Mouse (Mus musculus) embryonic facial prominence, embryonic 14.5 days (tissue): Measurements from ENCODE around the gene Ttc28. TPM values are rescaled to one million over a fixed set of nuclear protein-coding genes. Genes with fewer than 3 reads are reported as not detected.

Source experiments
- ATAC-seq: fragments of 200-750 bp; cut with Nextera tagmentation; 2 replicates; pipeline ENCODE4 v1.8.0; 2017; ENCODE audit warnings: low read depth, moderate number of reproducible peaks, moderate TSS enrichment
- DNase-seq: peaks from one replicate; pipeline ENCODE4 v3.0.0-alpha.2; 2015; ENCODE audit warnings: low spot score
- H3K27ac ChIP-seq: fragments of 300-500 bp; sonication (generic); replicated peaks from 2 replicates; pipeline ENCODE4 v1.5.1; 2014; ENCODE audit warnings: low read depth, mild to moderate bottlenecking, low read length, moderate library complexity
- H3K27me3 ChIP-seq: fragments of 300-500 bp; sonication (generic); replicated peaks from 2 replicates; pipeline ENCODE4 v1.6.1; 2014; ENCODE audit warnings: low read length; ENCODE audit not compliant: control insufficient read depth, insufficient read depth
- H3K36me3 ChIP-seq: fragments of 300-500 bp; sonication (generic); 2 replicates; pipeline ENCODE4 v1.6.1; 2014; ENCODE audit warnings: low read length, mixed read lengths; ENCODE audit not compliant: control insufficient read depth, insufficient read depth
- H3K4me1 ChIP-seq: fragments of 300-500 bp; sonication (generic); 2 replicates; pipeline ENCODE4 v1.6.1; 2014; ENCODE audit warnings: antibody characterized with exemption, low read length; ENCODE audit not compliant: control insufficient read depth, insufficient read depth
- H3K4me2 ChIP-seq: fragments of 300-500 bp; sonication (generic); 2 replicates; pipeline ENCODE4 v1.6.1; 2014; ENCODE audit warnings: low read depth, mild to moderate bottlenecking, low read length, moderate library complexity, mixed read lengths
- H3K4me3 ChIP-seq: fragments of 300-500 bp; sonication (generic); 2 replicates; pipeline ENCODE4 v1.5.1; 2014; ENCODE audit warnings: low read depth, mild to moderate bottlenecking, low read length
- H3K9ac ChIP-seq: fragments of 300-500 bp; sonication (generic); 2 replicates; pipeline ENCODE4 v1.6.1; 2014; ENCODE audit warnings: low read depth, mild to moderate bottlenecking, low read length, moderate library complexity, mixed read lengths
- H3K9me3 ChIP-seq: fragments of 300-500 bp; sonication (generic); 2 replicates; pipeline ENCODE4 v1.6.1; 2016; ENCODE audit warnings: low read length; ENCODE audit not compliant: control insufficient read depth
- WGBS: fragments of 180-500 bp; shearing (Covaris S2); extraction: QIAGEN DNeasy Blood & Tissue Kit; methylation state at CpG from one replicate; pipeline ENCODE4 v1.1.7; 2014; 5-methylcytosine and 5-hydroxymethylcytosine counted together
- polyA plus RNA-seq: library from polyadenylated mRNA; unstranded; fragments of >200 nt; fragmentation: Nextera tagmentation; extraction: Ambion mirVana; gene quantifications from 2 replicates; pipeline ENCODE4 v1.2.1, GENCODE M21; 2014

Gene Ttc28
- polyA plus RNA-seq, 1 experiment from 2014 or later = 17.4 TPM

DNA sequence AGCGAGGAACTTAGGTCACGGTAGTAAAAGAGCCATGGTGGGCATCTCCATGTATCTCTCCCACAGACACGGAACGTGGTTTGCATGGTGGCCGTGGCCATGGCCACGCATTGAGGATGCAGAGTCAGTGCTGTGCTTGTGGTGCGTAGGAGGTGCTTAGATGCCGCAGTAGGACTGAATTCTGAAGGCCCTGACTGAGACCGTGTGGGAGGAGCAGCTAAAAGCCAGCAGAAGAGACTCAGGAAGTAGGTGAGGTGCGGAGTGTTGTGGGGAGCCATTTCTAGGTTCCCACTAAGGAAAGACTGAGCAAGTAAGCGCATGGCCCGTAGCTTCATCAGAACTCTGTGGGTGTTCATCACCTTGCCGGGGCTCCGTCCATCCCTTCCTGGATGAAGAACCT, 271.0 kb downstream of the Ttc28 start:
- Histone ChIP-seq H3K4me2 (no peak overlapping the region), H3K9ac (no peak overlapping the region), H3K9me3 (no peaks in the 10 kb centered on the region), H3K36me3 (no peaks in the 10 kb centered on the region), H3K27me3 (no peaks in the 10 kb centered on the region), H3K4me3 (no peak overlapping the region), H3K27ac (no peak overlapping the region), H3K4me1 (peaks cover 20% of the 10 kb centered on the region)
- ATAC-seq = no peak
- 95% methylated on average over 14 of the region's 14 CpGs for WGBS
- no peak for DNase-seq

DNA sequence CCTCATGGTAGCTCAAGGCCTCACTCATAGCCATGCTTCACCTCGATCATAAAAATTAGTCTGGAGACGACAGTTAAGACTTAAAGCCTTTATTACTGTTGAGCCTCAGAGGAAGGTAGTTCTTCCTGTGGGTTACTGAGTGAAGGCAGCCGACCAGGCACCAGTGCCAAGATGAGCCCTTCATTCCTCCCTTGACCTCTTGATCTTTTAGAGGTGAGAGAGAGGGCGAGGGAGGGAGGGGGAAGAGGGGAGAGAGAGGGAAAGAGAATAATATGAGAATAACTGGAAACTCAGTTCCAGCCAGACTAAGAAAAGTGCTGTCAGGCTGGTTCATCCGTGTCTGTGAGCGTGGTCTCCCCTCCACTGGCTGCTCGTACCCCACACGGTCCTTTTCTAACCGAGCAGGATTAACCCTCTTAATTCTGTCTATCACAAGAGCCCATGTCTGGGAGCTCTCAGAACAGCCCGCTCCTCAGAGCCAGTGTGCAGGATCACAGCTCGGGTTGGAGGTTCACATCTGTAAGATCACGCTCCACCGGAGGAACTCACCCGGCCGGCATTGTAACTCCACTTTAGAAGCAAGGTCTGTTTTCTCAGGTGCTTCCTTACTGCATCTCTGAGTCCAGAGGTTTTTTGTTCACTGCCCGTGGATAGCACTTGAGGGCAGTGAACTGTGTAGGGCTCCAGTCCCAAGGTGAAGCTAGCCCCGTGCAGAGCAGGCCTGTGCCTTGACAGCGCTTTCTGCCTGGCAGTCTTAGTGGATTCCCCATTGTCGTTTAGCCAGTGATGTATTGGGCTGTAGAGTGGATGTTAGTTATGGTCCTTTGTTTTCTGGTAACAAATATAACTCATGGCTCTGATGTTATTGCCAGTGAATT, 272.5 kb downstream of the Ttc28 start:
- H3K4me1 ChIP-seq = peaks cover 22% of the 10 kb centered on the region
- WGBS = 30% methylated on average over 19 of the region's 19 CpGs
- no peak overlapping the region for H3K4me3 ChIP-seq
- no peak overlapping the region for H3K27ac ChIP-seq
- no peak overlapping the region for H3K9ac ChIP-seq
- ATAC-seq (no peak), DNase-seq (no peak)
- no peaks in the 10 kb centered on the region for H3K27me3 ChIP-seq
- no peaks in the 10 kb centered on the region for H3K36me3 ChIP-seq
- H3K9me3 ChIP-seq = no peaks in the 10 kb centered on the region
- no peak overlapping the region for H3K4me2 ChIP-seq

DNA sequence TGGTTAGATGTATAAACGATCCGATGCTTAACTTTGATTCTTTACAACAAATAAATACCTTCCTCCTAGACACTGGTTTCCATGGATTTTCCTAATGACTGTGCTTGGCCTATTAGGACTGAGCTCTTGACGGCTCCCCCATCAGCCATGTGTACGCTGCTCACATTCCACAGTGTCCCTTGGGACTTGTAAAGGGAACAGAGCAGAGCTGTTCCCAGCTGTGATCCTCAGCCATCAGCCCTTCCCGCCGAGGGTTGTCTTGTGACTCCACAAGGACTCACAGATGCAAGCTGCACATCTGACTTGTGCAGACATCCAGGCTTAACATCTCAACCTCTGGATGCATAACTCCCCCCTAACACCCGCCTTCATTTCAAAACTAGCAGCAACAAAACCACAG, 275.0 kb downstream of the Ttc28 start:
- DNase-seq (peak; percentile 91), ATAC-seq (peak; percentile 80)
- H3K27ac ChIP-seq = no peak overlapping the region
- no peak overlapping the region for H3K4me3 ChIP-seq
- peaks cover 25% of the 10 kb centered on the region for H3K4me1 ChIP-seq
- 0 out of 2 replicates have a peak overlapping the region, but pooled peaks have one; percentile 16 for H3K9ac ChIP-seq
- WGBS = 23% methylated on average over 7 of the region's 7 CpGs
- H3K4me2 ChIP-seq = no peak overlapping the region
- H3K9me3 ChIP-seq = no peaks in the 10 kb centered on the region
- no peaks in the 10 kb centered on the region for H3K27me3 ChIP-seq
- no peaks in the 10 kb centered on the region for H3K36me3 ChIP-seq

DNA sequence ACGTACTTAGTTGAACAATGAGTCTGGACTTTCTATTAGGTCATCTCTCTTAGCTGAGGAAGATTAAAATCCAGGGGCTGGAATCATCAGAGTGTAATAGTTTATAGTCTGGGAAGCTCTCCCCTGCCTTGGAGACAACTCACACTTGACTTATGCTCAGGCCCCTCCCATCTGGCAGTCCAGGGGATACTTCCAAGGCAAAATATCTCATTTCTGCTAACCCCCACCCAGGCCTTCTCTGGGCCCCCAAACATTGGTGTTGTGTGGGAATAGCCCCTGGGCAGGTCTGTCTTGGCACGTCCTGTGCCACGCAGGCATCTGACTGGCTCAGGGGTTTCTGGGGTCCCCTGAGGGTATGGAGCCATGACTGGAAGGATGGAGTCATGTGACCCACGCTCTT, 275.7 kb downstream of the Ttc28 start:
- no peak overlapping the region for H3K4me3 ChIP-seq
- no peaks in the 10 kb centered on the region for H3K9me3 ChIP-seq
- ATAC-seq = no peak
- no peak overlapping the region for H3K9ac ChIP-seq
- no peaks in the 10 kb centered on the region for H3K27me3 ChIP-seq
- H3K4me2 ChIP-seq = no peak overlapping the region
- no peak overlapping the region for H3K27ac ChIP-seq
- H3K36me3 ChIP-seq = no peaks in the 10 kb centered on the region
- DNase-seq = no peak
- H3K4me1 ChIP-seq = peaks cover 31% of the 10 kb centered on the region
- 67% methylated on average over 4 of the region's 4 CpGs for WGBS

DNA sequence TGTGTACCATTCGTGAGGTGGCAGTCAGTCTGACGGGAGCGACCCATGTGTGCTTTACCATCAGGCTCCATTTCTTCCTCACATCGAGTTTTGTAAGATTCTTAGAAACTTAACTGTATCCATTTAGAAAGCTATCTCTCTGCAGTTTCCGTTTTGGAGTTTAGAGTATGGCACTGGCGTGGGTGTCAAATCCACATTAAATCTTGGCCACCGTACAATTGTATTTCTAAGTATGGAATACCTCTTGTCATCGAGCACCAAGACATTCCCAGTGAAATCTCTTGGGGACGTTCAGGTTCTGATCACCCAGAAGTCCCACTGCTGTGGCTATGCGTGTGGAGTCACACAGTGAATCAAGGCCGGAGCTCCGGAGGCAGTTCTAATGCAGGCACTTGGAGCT, 276.3 kb downstream of the Ttc28 start:
- Histone ChIP-seq H3K9ac (no peak overlapping the region), H3K9me3 (no peaks in the 10 kb centered on the region), H3K27me3 (no peaks in the 10 kb centered on the region), H3K36me3 (no peaks in the 10 kb centered on the region), H3K4me3 (no peak overlapping the region), H3K27ac (no peak overlapping the region), H3K4me1 (peaks cover 37% of the 10 kb centered on the region), H3K4me2 (no peak overlapping the region)
- 89% methylated on average over 12 of the region's 12 CpGs for WGBS
- ATAC-seq = no peak
- DNase-seq = no peak

DNA sequence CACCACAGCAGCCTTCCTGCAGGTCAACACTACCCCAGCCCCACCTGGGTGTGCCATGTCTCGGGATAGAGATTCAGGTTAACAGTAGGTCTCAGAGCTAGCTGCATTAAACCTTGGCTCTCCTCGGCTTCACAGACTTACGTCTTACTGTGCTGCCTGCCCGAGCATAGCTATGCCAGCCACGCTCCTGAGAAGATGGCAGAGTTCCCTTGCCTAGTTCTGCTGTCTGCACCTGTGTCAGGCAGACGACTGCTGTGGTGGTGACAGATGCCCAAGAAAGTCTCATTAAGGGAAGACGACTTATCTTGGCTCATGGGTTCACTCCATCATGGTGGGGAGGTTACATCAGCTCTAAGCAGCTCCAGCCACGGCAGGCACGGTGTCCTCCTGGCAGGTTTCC, 278.7 kb downstream of the Ttc28 start:
- Histone ChIP-seq H3K4me2 (no peak overlapping the region), H3K36me3 (no peaks in the 10 kb centered on the region), H3K27ac (no peak overlapping the region), H3K4me3 (no peak overlapping the region), H3K27me3 (no peaks in the 10 kb centered on the region), H3K9me3 (no peaks in the 10 kb centered on the region), H3K9ac (no peak overlapping the region), H3K4me1 (peaks cover 42% of the 10 kb centered on the region)
- DNase-seq (no peak), ATAC-seq (no peak)
- WGBS = 79% methylated on average over 9 of the region's 9 CpGs

DNA sequence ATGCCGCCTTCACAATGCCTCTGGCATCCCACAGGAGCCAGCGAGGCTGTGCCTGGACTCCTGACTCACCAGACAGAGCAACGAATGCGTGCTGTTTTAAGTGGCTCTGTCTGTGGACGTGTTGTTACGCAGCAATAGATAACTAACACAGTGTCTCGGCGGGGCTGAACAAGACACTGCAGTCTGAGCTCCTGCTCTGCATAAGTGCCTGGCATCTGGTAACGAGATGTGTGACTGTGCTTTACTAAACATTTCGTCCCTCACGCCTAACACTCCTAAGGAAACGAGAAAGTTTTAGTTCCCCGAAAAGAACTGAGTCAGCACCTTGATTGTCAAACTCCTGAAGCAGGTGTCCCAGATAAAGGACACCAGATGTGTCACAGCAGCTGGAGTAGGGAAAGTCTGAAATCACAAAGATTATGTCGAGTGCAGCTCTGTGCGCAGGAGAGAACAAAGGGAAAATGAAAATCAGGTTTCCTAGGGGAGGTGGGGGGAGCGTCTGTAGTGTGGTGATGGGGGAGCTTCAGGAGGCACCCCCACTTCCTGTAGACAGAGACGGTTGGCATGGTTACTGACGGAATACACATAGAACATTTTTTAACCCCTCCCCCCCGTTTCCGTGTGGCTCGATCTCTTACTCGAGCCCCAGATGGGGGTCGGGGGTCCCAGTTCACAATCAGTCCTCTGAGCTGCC, 280.2 kb downstream of the Ttc28 start:
- no peak; the same call in 1 of the 2 replicates for ATAC-seq
- no peak overlapping the region for H3K9ac ChIP-seq

DNA sequence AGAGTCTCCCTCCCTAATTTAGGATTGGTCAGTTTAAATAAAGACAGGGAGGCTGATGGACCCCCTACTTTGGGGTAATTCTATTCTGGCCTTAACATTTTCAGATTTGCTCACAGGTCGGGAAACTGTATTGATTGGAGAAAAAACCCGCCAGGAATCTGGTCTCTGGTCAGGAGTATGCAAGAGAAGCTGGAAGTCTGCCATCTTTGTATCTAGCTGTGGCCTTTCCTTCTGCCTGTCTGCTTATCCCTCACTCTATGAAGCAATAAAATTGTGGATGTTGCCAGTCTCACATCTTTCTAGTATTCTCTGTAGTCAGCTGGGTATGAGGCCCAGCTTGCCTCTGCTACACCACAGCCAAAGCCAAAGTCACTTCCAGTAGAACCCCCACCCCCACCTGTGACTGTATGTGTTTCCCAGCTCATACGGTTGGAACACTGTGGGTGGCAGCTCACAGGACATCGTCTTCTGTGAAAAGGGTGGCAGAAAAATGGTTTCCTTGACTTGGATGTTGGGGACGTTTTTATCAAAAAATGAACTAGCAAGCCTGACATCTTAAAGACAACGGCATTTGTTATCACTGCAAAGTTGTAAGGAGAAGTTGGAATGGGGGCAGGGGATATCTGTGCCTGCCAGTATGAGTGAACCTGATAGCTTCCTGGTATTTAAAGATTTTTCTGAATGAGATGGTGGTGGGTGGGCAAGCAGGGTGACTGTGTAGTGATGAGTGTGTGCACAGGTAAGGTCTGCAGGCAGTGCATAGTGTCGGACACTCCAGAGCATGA, 281.7 kb downstream of the Ttc28 start:
- no peak for ATAC-seq
- H3K4me2 ChIP-seq = no peak overlapping the region
- peaks cover 24% of the 10 kb centered on the region for H3K4me1 ChIP-seq
- no peak overlapping the region for H3K9ac ChIP-seq
- no peaks in the 10 kb centered on the region for H3K27me3 ChIP-seq
- no peaks in the 10 kb centered on the region for H3K36me3 ChIP-seq
- no peaks in the 10 kb centered on the region for H3K9me3 ChIP-seq
- no peak overlapping the region for H3K4me3 ChIP-seq
- WGBS = 69% methylated on average over 7 of the region's 7 CpGs
- no peak for DNase-seq
- H3K27ac ChIP-seq = no peak overlapping the region

More for the DNA sequence above, 280.2 kb downstream of the Ttc28 start:
- WGBS = 17% methylated on average over 23 of the region's 23 CpGs
- Histone ChIP-seq H3K4me3 (no peak overlapping the region), H3K27me3 (no peaks in the 10 kb centered on the region), H3K27ac (no peak overlapping the region), H3K4me1 (peaks cover 32% of the 10 kb centered on the region), H3K9me3 (no peaks in the 10 kb centered on the region), H3K36me3 (no peaks in the 10 kb centered on the region), H3K4me2 (peak overlapping the region; percentile 33)
- DNase-seq = no peak
